Mouse (Mus musculus) intestine, embryonic 16.5 days (tissue): Measurements from ENCODE around the gene Nr1h4. TPM values are rescaled to one million over a fixed set of nuclear protein-coding genes. Genes with fewer than 3 reads are reported as not detected.
A peak's percentile ranks its signal among the peaks of the same experiment; 100 is the strongest.

Source experiments
- ATAC-seq: fragments of 200-750 bp; cut with Nextera tagmentation; 2 replicates; pipeline ENCODE4 v1.8.0; 2017; ENCODE audit warnings: moderate TSS enrichment, moderate library complexity
- H3K27ac ChIP-seq: fragments of 300-500 bp; sonication (generic); 2 replicates; pipeline ENCODE4 v1.5.1; 2014; ENCODE audit warnings: mild to moderate bottlenecking, low read length
- H3K27me3 ChIP-seq: fragments of 300-500 bp; sonication (generic); replicated peaks from 2 replicates; pipeline ENCODE4 v1.6.1; 2014; ENCODE audit warnings: low read length, control low read depth, mixed read lengths; ENCODE audit not compliant: control insufficient read depth, insufficient read depth
- H3K36me3 ChIP-seq: fragments of 300-500 bp; sonication (generic); 2 replicates; pipeline ENCODE4 v1.6.1; 2014; ENCODE audit warnings: low read length, control low read depth; ENCODE audit not compliant: control insufficient read depth, insufficient read depth
- H3K4me1 ChIP-seq: fragments of 300-500 bp; sonication (generic); 2 replicates; pipeline ENCODE4 v1.6.1; 2014; ENCODE audit warnings: low read length, control low read depth, mixed read lengths; ENCODE audit not compliant: control insufficient read depth, insufficient read depth
- H3K4me2 ChIP-seq: fragments of 300-500 bp; sonication (generic); 2 replicates; pipeline ENCODE4 v1.6.1; 2014; ENCODE audit warnings: low read depth, low read length, control low read depth
- H3K4me3 ChIP-seq: fragments of 300-500 bp; sonication (generic); 2 replicates; pipeline ENCODE4 v1.5.1; 2014; ENCODE audit warnings: mild to moderate bottlenecking, low read length
- H3K9ac ChIP-seq: fragments of 300-500 bp; sonication (generic); 2 replicates; pipeline ENCODE4 v1.6.1; 2014; ENCODE audit warnings: low read depth, low read length
- H3K9me3 ChIP-seq: fragments of 300-500 bp; sonication (generic); 2 replicates; pipeline ENCODE4 v1.6.1; 2016; ENCODE audit warnings: low read length, control low read depth; ENCODE audit not compliant: control insufficient read depth
- WGBS: fragments of 180-500 bp; shearing (Covaris S2); extraction: QIAGEN DNeasy Blood & Tissue Kit; methylation state at CpG from one replicate; pipeline ENCODE4 v1.1.7; 2014; 5-methylcytosine and 5-hydroxymethylcytosine counted together
- polyA plus RNA-seq: library from polyadenylated mRNA; unstranded; fragments of >200 nt; fragmentation: Nextera tagmentation; extraction: Ambion mirVana; gene quantifications from 2 replicates; pipeline ENCODE4 v1.2.1, GENCODE M21; 2015

Gene Nr1h4
- polyA plus RNA-seq, 1 experiment from 2014 or later = 84.0 TPM

- no peaks in the 10 kb centered on the region for H3K36me3 ChIP-seq
- peak; percentile 60; the same call in 1 of the 2 replicates for ATAC-seq
- no peak overlapping the region for H3K4me3 ChIP-seq
Measured at GRCm38 (mm10) chr10:89450411-89450810, 83.0 kb downstream of the Nr1h4 start.

GRCm38 (mm10) chr10:89444381-89444780, 89.0 kb downstream of the Nr1h4 start:
- Histone ChIP-seq H3K9ac (peak overlapping the region; percentile 78), H3K4me3 (peak overlapping the region; percentile 84), H3K27me3 (no peaks in the 10 kb centered on the region), H3K4me2 (peak overlapping the region; percentile 87), H3K36me3 (0 out of 2 replicates have a peak, but pooled peaks cover 3% of the 10 kb centered on the region), H3K4me1 (peaks cover 11% of the 10 kb centered on the region), H3K9me3 (no peaks in the 10 kb centered on the region), H3K27ac (peak overlapping the region; percentile 62; the same call in 1 of the 2 replicates)
- ATAC-seq = no peak
- 47% methylated on average over 3 of the region's 3 CpGs for WGBS

More at GRCm38 (mm10) chr10:89450411-89450810, 83.0 kb downstream of the Nr1h4 start:
- 63% methylated on average over 10 of the region's 10 CpGs for WGBS
- Histone ChIP-seq H3K9me3 (no peaks in the 10 kb centered on the region), H3K27ac (no peak overlapping the region), H3K9ac (no peak overlapping the region), H3K27me3 (no peaks in the 10 kb centered on the region), H3K4me1 (no peaks in the 10 kb centered on the region), H3K4me2 (no peak overlapping the region)

- peaks cover 13% of the 10 kb centered on the region for H3K4me1 ChIP-seq
- peak within 1 kb of the TSS; percentile 78 for H3K9ac ChIP-seq
- peak within 1 kb of the TSS; percentile 87 for H3K4me2 ChIP-seq
- WGBS = under 1% methylated on average over 39 of the region's 39 CpGs
- no peaks in the 10 kb centered on the region for H3K9me3 ChIP-seq
- peak within 1 kb of the TSS; percentile 78 for H3K27ac ChIP-seq
- peak within 1 kb of the TSS; percentile 84 for H3K4me3 ChIP-seq
- ATAC-seq = peak; percentile 95
- 0 out of 2 replicates have a peak, but pooled peaks cover 3% of the 10 kb centered on the region for H3K36me3 ChIP-seq
- no peaks in the 10 kb centered on the region for H3K27me3 ChIP-seq
Measured at GRCm38 (mm10) chr10:89443623-89444151, 89.7 kb downstream of the Nr1h4 start, which contains the start of gene Gas2l3. Gene Gas2l3, minus strand, starts transcription at chr10:89443967.

GRCm38 (mm10) chr10:89443115-89443622, 90.2 kb downstream of the Nr1h4 start:
- ATAC-seq = peak; percentile 49
- Histone ChIP-seq H3K4me3 (peak overlapping the region; percentile 84), H3K27me3 (no peaks in the 10 kb centered on the region), H3K4me2 (peak overlapping the region; percentile 87), H3K9me3 (no peaks in the 10 kb centered on the region), H3K9ac (peak overlapping the region; percentile 78), H3K27ac (peak overlapping the region; percentile 78), H3K36me3 (0 out of 2 replicates have a peak, but pooled peaks cover 3% of the 10 kb centered on the region), H3K4me1 (peaks cover 13% of the 10 kb centered on the region)
- 1% methylated on average over 17 of the region's 17 CpGs for WGBS

- 0 out of 2 replicates have a peak, but pooled peaks have one; percentile 6 for ATAC-seq
- no peaks in the 10 kb centered on the region for H3K9me3 ChIP-seq
- H3K4me1 ChIP-seq = peaks cover 13% of the 10 kb centered on the region
- H3K9ac ChIP-seq = peak overlapping the region; percentile 78
- peak overlapping the region; percentile 87 for H3K4me2 ChIP-seq
- 10% methylated on average over 4 of the region's 4 CpGs for WGBS
- H3K36me3 ChIP-seq = 0 out of 2 replicates have a peak, but pooled peaks cover 3% of the 10 kb centered on the region
- peak overlapping the region; percentile 84 for H3K4me3 ChIP-seq
- H3K27me3 ChIP-seq = no peaks in the 10 kb centered on the region
- no peak overlapping the region for H3K27ac ChIP-seq
Measured at GRCm38 (mm10) chr10:89442640-89443039, 90.7 kb downstream of the Nr1h4 start.

- Histone ChIP-seq H3K4me2 (no peak overlapping the region), H3K9me3 (no peaks in the 10 kb centered on the region), H3K36me3 (0 out of 2 replicates have a peak, but pooled peaks cover 3% of the 10 kb centered on the region), H3K27me3 (no peaks in the 10 kb centered on the region), H3K27ac (no peak overlapping the region), H3K4me1 (peaks cover 13% of the 10 kb centered on the region), H3K4me3 (no peak overlapping the region), H3K9ac (no peak overlapping the region)
- WGBS = 90% methylated on average over 3 of the region's 3 CpGs
- ATAC-seq = no peak
Measured at GRCm38 (mm10) chr10:89441961-89442360, 91.4 kb downstream of the Nr1h4 start.

- Histone ChIP-seq H3K9ac (no peak overlapping the region), H3K27ac (no peak overlapping the region), H3K27me3 (no peaks in the 10 kb centered on the region), H3K36me3 (0 out of 2 replicates have a peak, but pooled peaks cover 3% of the 10 kb centered on the region), H3K9me3 (no peaks in the 10 kb centered on the region), H3K4me2 (no peak overlapping the region), H3K4me3 (no peak overlapping the region), H3K4me1 (peaks cover 11% of the 10 kb centered on the region)
- 73% methylated on average over 7 of the region's 7 CpGs for WGBS
- no peak for ATAC-seq
Measured at GRCm38 (mm10) chr10:89439380-89439779, 94.0 kb downstream of the Nr1h4 start.

GRCm38 (mm10) chr10:89437996-89438395, 95.4 kb downstream of the Nr1h4 start:
- Histone ChIP-seq H3K36me3 (0 out of 2 replicates have a peak, but pooled peaks cover 3% of the 10 kb centered on the region), H3K27me3 (no peaks in the 10 kb centered on the region), H3K9me3 (no peaks in the 10 kb centered on the region), H3K27ac (no peak overlapping the region), H3K4me2 (no peak overlapping the region), H3K4me1 (peaks cover 7% of the 10 kb centered on the region; the same call in 1 of the 2 replicates), H3K9ac (no peak overlapping the region), H3K4me3 (no peak overlapping the region)
- 84% methylated on average over 12 of the region's 12 CpGs for WGBS
- no peak for ATAC-seq

GRCm38 (mm10) chr10:89437472-89437871, 95.9 kb downstream of the Nr1h4 start:
- 79% methylated on average over 9 of the region's 9 CpGs for WGBS
- Histone ChIP-seq H3K4me1 (peaks cover 3% of the 10 kb centered on the region; the same call in 1 of the 2 replicates), H3K4me3 (no peak overlapping the region), H3K4me2 (no peak overlapping the region), H3K36me3 (0 out of 2 replicates have a peak, but pooled peaks cover 3% of the 10 kb centered on the region), H3K27me3 (no peaks in the 10 kb centered on the region), H3K27ac (no peak overlapping the region), H3K9me3 (no peaks in the 10 kb centered on the region), H3K9ac (no peak overlapping the region)
- no peak for ATAC-seq
